Mouse (Mus musculus): ENCODE measurements around the gene Prkab1.

Prkab1 gene

DNA sequence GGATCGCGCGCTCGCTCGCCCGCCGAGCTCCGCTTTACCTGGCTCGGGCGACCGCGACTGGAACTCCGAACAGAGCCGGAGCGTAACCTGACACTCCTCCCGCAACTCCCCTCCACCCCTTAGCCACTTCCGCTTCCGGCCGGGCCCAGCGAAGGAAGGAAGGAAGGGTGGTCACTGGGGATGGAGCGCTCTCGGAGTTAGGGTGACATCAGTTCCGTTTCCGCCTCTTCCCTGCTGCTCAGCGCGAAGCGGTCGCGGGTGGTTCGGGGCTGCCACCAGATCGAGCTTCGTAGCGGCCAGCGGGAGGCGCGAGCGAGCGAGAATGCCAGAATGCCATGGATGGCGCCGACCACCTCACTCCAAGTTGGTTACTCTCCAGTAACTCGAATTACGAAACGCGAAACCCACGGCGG lies at the start of gene Prkab1:
Prkab1 (minus strand) TSS at position 182 of the 413 bp plus-strand sequence.
- DNase-seq (ENCODE audit: low read depth, low spot score) = peak; percentile 95

DNA sequence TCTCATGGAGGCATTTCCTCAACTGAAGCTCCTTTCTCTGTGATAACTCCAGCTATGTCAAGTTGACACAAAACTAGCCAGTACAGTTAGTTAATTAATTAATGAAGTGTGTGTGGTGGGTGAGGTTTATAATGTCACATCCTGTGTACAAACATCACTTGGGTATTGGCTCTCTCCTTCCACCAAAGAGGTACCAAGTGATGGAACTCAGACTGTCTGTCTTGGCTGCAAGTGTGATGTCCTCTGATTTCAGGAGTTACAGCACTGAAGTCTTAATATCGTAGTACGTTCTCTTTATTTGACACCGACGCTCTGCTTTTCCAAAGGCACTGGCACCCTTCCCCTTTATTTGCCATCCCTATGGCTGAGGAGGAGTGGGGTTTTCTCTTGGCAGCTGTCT lies 45.3 kb upstream of the Prkab1 start:
- no peak for DNase-seq (ENCODE audit: low read depth, low spot score)

DNA sequence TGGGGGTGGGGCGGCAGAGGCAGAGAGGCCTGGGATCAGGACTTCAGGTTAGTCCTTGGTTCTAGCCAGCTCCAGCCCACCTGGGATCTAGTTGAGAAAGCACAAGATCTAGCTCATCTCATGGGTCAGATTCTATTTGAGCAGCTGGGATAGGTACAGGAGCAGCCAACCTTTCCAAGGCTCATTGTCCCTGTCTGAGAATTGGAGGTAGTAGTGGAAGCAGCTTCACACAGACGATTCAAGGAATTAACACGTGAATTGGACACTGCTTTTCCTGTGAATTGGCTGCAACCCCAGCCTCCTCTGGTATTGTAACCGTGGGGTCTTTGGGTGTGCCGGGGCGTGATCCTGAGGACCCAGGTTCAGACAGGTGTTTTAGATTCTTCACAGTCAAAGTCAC lies 28.5 kb upstream of the Prkab1 start:
- DNase-seq (ENCODE audit: low read depth, low spot score) = no peak

DNA sequence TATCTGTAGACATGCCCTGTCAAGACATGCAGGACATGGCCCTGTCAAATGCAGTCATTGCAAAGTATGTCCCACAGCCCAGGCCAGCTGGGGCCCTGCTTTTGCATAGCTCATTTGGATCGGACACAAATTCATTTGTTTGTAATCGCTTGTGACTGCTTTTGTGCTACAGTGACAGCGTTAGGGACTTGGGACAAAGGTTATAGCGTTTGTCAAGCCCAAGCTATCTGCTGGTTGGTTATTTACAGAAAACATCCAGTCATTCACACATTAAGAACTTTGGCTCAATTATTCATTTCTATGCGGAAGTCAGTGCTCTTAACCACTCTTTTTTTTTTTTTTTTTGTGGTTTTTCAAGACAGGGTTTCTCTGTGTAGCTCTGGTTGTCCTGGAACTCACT lies 27.9 kb upstream of the Prkab1 start:
- DNase-seq (ENCODE audit: low read depth, low spot score) = no peak

DNA sequence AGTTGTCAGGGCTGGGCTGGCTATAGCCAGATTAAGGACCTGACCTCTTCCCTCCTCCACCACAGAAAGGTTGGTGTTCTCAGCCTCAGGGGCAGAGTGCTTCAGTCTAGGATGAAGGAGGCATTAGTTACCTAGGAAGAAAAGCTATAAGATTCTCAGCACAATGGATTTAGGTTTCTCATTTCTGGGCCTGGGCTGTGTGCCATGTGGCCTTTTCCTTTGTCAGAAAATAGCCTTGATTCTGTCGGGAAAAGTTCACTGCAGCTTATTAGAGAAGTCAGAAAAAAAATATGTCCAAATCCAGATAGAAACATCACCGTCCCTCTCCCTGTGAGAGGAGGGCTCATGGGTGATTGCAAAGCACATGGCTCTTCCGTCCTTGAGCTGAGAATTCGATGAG lies 25.5 kb upstream of the Prkab1 start:
- DNase-seq (ENCODE audit: low read depth, low spot score) = no peak

DNA sequence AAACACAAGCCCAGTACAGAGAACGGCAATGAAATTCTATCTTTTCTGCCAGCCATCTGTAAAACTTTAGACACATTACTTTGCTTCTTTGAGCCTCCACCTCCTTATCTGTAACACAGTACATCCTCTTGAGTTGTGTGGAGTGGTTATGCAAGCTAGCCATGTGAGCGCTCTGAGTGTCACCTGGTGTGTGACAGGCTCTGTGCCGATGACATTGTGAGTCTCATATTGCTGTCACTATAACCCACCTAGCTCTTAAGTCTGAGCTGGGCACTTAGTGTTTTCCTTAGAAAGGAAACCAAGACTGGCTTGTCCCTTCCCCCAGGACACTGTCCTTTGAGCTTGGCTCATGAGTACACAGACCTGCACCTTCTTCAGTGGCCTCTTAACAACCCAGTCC lies 24.0 kb upstream of the Prkab1 start:
- no peak for DNase-seq (ENCODE audit: low read depth, low spot score)

DNA sequence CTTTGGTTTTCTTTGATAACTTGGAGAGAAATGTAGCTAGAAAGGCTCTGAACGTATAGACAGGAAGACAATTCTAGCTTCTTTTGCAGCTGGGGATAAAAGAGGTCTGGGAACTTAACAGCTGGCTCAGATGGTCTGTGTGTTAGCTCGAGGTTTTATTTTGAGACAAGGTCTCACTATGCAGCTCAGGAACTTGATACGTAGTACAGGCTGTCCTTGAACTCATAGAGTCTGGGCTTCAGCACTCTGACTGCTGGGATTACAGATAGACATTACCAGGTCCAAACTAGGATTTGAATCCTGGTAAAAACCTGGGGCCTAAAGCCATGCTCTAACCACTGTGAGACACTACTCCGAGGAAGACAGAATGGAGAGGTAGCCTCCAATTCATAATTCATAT lies 21.9 kb upstream of the Prkab1 start:
- no peak for DNase-seq (ENCODE audit: low read depth, low spot score)

DNA sequence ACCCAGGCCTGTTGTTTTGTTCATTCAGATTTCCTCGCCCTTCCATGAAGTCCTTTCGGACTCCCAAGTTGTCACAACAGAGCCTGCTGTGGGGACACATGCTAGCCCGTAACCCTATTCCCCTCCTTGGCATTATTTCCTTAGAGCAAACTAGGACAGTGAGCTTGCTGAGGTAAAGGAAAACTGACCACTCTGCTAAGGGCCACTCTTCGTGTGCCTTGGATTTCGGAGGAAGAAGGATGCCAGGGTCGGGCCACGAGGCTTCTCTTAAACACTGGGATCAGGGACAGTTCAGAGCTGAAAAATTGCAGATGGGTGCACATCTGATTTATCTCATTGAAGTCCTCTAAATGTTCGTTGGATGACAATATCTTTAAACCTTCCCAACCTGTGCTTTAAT lies 21.3 kb upstream of the Prkab1 start:
- no peak for DNase-seq (ENCODE audit: low read depth, low spot score)

DNA sequence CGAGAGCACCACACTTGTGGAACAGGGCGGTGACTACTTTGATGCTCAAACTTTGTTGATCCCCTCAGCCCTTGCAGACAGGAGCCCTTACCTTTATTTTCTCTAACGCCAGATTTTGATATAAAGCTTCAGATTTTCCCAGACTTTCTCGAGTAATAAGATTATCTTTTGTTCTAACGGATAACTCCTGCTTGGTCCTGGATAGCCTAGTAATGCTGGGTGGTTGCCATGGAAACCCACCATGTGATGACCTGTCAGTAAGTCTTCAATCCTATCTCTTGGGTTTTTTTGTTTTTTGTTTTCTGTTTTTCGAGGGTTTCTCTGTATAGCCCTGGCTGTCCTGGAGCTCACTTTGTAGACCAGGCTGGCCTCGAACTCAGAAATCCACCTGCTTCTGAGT lies 17.9 kb upstream of the Prkab1 start:
- DNase-seq (ENCODE audit: low read depth, low spot score) = no peak

DNA sequence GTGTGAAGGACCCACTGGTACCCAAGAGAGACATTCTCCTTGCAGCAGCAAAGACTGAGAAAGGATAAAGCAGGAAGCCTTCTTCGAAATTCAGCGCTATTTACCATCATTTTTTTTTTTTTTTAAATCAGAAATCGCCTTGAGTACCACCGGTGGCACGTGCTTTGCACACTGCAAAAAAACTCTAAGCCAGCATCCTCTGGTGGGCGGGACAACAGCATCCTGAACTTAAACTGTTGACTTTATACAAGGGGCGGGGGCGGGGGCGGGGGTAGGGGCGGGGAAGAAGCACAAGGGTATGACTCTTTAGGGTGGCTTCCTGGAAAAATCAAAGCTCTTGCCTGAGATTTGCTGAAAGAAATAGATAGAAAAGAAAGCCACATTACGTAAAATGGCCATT lies 15.4 kb upstream of the Prkab1 start:
- DNase-seq (ENCODE audit: low read depth, low spot score) = peak; percentile 37

DNA sequence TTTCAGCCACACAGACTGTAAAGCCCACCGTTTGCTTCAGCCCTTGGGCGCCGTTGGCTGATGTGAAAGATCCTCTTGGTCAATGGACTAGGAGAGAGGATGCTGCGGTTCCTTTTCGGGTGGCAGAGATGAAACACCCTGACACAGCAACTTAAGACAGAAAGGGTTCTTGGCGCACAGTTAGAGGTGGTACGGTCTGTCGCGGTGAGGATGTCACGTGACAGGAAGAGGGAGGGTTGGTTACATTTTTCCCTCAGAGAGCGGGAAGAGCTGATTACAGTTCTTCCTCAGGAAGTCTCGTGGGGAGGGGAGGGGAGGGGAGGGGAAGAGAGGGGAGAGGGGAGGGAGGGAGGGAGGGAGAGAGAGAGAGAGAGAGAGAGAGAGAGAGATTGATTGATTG lies 13.4 kb upstream of the Prkab1 start:
- DNase-seq (ENCODE audit: low read depth, low spot score) = no peak

DNA sequence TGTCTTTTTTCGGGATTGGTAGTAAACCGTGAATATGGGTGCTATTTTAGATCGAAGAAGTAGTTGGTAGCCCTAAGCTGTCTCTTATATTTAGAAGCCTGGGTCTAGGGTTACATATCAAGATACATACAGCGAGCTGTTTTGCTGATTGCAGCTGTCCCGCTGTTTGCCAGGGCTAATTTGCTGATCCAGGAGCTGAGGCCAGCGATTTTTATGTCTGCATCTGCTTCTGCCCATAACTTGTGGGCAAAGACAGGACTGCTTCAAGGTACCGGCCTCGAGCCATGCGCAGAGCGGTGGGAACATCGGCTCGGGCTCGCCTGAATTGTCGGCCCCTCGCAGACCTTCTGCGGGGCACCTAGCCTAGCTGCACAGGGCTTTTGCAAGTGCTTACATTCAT lies 12.2 kb upstream of the Prkab1 start:
- no peak for DNase-seq (ENCODE audit: low read depth, low spot score)

DNA sequence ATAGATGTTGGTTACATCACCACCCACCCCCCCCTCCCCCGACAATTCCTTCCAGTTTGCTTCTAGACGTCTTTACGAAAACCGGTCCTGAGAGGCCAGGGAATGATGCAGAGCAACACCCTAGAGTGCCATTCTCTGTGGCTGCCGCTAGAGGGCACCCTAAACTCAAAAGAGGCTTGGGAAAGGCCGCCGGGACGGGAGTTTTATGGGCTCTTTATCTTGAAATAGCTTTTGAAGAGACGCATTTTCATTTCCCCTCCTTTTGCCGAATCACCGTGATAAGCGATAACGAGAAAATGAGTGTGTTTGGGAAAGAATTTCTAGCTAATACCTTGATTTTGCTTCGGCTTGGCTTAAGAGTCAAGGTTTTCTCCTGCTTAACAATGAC lies 6.9 kb upstream of the Prkab1 start:
- peak; percentile 85 for DNase-seq (ENCODE audit: low read depth, low spot score)

DNA sequence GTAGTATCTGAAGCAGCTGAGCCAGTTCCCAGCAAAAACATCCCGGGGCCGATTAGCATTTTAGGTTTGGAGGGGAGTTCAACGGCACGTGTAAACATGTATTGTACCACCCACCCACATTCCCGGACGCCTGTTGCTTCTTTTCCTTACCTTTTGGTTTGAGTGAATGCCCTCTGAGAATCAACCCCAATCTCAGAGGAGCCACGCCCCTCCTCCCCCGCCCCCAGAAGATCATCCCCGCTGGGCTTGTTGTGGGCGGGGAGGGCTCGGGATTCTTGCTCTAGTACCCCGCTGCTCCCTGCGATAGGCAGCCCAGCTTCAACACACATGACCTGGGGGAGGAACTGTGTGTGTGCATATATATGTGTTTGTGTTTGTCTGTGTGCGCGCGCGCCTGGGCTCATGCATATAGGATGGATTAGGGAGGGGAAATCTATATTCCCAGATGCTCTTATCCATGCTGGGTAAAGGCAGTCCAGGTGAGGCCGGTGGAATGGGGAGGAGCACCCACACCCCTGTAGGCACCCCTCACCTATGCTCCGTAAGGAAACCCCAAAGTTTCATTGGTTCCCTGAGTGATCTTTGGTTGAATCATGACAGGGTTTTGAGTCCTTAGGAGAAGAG lies 6.4 kb upstream of the Prkab1 start:
- peak; percentile 20 for DNase-seq (ENCODE audit: low read depth, low spot score)

DNA sequence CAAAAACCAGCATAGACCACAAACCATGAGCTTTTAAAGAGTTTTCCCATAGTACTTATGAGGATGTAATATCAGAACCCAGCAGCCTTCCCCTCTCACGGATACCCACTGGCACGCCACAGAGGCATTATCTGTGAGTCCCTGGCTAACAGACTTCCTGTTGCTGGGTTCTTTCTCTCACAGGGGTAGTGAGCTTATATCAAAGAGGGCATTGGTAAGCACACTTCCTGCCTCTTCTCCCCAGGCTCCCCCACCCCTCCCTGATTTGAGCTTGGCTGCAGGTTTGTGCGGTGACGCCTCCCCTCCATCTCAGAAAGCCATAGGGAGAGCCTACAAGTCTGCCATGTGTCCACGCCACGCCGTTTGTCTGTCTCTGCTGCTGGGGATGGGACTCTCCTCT lies 4.8 kb upstream of the Prkab1 start:
- DNase-seq (ENCODE audit: low read depth, low spot score) = peak; percentile 83

DNA sequence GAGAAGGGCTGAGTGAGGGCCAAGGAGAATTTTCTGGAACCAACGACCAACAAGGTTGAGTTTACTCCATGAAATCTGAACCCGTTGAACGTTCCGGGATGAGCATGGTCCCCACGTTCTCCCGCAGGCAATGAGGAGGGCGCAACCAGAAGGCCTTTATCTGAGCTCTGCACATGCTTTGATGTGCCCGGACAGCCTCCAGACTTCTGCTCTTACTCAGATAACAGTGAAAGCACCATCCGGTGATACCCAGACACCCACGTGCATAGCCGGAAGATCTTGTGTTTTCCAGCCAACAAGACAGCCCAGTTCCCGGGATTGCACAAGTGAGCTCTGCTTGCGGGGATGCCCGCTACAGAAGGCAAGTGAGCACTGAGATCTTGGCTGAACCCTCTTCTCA lies 2.3 kb upstream of the Prkab1 start:
- no peak for DNase-seq (ENCODE audit: low read depth, low spot score)

DNA sequence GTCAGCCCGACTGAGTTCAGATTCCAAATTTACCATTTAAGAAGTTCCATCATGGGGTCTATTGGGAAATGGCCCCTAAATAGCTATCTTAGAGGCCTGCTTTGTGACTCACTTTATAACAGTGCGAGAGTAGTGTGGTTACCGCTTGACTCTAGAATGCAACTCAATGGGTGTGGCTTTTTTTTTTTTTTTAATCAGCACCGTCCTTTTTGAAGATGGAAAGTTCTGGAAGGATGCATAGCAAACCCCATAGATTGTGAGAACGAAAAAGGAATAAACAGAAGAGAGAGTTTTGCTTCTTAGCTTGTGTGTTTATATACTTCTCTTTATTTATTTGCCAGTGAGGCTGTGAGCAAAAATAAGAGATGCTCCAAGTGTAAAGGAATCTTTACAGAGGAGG lies 1.8 kb upstream of the Prkab1 start:
- no peak for DNase-seq (ENCODE audit: low read depth, low spot score)

DNA sequence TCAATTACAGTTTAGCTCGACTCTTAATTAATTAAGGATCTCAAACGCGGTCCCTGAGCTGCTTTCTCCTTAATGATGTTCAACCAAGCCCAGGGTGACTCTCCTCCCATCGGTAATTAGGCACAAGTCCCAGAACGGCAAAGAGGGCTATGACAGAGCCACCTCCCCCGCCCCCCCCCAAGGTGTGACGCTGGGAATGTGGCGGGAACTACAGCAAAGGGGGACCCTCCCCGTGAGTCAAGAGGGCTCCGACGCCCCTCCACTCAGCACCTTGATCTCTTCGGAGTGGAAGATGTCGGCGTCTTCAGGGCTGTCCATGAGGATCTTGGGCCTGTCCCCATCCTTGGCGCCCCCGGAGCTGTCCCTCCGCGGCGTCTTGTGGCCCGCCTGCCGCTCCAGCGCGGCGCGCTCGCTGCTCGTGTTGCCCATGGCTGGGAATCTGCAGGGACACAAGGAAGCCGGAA lies 455 bp downstream of the Prkab1 start:
- DNase-seq (ENCODE audit: low read depth, low spot score) = no peak

DNA sequence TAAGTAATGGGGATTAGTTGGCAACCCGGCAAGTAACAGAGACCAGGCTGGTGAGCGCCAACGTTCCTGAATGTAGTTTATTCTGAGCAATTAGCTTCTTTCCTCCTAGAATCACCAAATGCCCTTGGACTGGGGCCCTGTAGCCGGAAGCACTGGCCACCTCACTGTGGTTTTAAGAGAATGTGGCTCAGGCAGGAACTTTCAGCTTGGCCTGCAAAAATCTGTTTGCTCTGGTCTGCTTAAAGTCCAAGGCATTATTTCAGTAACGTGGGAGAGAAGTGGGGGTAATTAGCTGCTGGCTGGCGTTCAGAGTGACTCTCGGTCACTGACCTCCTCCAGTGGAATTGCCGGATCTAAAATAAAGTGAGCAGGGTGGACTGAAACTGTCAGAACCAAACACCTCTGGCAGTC lies 1.1 kb downstream of the Prkab1 start:
- DNase-seq (ENCODE audit: low read depth, low spot score) = no peak

DNA sequence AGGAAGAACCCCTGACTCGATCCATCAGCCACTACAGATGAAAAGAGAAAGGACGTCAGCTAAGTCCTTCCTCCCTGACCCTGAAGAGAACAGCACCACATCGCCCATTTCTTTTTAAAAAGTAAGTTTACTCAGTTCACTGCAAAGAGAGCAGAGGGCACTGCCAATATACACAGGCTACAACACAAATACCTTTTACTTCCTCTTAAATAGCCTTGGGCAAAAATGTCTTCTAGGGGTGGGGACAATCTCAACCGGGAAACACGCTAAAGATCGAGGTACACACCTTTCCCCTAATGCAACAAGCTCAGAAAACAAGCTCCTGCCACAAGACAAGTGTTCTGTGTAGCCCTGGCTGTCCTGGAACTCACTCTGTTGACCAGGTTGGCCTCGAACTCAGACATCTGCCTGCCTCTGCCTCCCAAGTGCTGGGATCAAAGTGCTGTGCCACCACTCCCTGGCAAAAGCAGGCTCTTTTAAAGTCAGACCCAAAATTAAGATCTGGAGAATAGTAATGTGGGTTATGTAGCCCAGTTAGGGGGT lies 1.6 kb downstream of the Prkab1 start:
- no peak for DNase-seq (ENCODE audit: low read depth, low spot score)

DNA sequence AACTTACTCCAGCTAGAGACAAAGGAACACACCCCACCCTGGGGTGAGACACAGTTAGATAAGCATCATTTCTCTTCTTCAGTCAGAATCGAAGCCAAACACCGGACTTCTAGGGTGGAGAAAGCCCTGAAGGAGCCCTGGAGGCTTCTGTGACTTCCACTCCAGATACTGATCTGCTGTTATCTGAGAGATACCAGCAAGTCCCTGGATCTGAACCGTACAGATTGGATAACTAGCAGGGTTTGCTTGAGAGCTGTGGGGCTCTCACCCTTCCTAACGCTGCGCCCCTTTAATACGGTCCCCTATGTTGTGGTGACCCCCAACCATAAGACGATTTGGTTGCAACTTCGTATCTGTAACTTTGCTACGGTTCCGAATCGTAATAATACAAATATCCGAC lies 2.2 kb downstream of the Prkab1 start:
- no peak for DNase-seq (ENCODE audit: low read depth, low spot score)

DNA sequence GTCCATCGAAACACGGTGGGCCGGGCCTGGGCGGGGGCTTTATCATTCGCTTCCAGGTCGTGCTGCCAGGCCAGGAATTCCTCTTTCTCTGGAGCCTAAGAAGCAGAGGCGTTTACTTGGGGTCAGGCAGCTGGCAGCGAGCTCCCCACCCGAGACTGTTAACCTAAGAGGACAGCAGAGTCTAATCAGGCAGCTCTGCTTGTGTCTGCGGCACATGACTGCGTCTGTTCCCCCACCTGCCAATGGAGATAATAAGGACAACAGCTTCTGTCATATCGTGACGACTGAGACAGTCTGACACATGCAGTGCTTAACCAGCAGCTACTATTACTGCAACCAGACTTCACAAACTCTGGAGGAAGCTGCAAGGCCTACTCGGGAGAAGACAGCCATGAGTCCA lies 2.8 kb downstream of the Prkab1 start:
- DNase-seq (ENCODE audit: low read depth, low spot score) = no peak

DNA sequence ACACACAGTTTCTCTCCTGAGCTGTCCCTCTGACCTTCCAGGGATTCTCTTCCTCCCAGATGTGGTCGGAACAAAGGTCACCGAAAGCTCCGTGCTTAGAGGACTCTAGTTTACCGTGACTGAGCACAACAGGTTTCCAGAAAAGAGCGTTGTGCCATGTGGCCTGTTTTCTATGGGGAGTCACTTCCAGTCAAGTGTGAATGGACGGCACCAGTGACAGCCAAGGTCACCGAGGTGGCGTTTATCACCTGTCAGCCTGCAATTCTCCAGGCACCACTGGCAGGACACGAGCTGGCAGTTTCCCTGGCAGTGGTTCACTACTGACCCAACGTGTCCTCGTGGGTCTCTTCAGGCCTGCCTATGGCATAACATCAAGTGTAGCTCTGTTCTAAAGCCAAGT lies 4.9 kb downstream of the Prkab1 start:
- DNase-seq (ENCODE audit: low read depth, low spot score) = no peak

DNA sequence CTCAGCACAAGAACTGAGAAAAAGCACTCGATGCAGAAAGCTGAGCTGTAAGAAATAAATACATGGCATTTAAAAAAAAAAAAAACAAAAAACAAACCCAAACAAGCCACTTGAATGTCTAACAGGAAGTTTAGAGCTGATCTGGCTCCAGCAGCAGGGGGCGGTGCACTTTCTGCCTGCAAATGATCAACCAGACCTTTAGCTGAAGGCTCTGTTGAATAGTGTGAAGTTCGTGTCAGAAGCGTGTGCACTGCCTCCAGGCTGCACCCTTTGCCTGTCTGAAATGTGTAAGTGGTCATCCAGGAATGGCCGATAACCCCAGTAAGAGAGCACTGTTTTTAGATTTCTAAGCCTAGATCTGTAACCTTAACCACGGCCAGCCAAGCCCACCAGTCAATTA lies 5.5 kb downstream of the Prkab1 start:
- DNase-seq (ENCODE audit: low read depth, low spot score) = no peak
